Mouse (Mus musculus) brain, embryonic 14.5 days (tissue): ENCODE data around the gene Tmem258.
"Not testable (repeated sequence)": the region's sequence is repeated elsewhere in the genome, so short reads cannot be mapped to it uniquely, and the experiment has no call there.

Experiments used
- CTCF ChIP-seq: fragments of 200-500 bp; IDR thresholded peaks from 2 replicates; pipeline ENCODE4 v1.5.1; 2012; ENCODE audit warnings: inconsistent platforms, mild to moderate bottlenecking, moderate library complexity, borderline replicate concordance; ENCODE audit not compliant: insufficient read depth, insufficient read length; ENCODE audit errors: extremely low read depth
- POLR2A ChIP-seq: fragments of 200-500 bp; IDR thresholded peaks from 2 replicates; pipeline ENCODE4 v1.6.1; 2012; ENCODE audit warnings: mild to moderate bottlenecking, inconsistent platforms, borderline replicate concordance; ENCODE audit not compliant: poor library complexity, insufficient read depth, insufficient read length, severe bottlenecking; ENCODE audit errors: extremely low read depth

GRCm38 (mm10) chr19:10169692-10170330 lies 34.0 kb upstream of the Tmem258 start:
- TF ChIP-seq POLR2A, CTCF: not testable (repeated sequence)
